Comparison of ENCODE assay signal across 11 mouse cellular contexts in genomic region chr6:29650170-29650549, GRCm38 (mm10). TPM values are rescaled to one million over a fixed set of nuclear protein-coding genes. Genes with fewer than 3 reads are reported as not detected.
A peak's percentile ranks its signal among the peaks of the same experiment; 100 is the strongest.
DNase-seq lines count a peak whose midpoint lies in the region; ATAC-seq and TF ChIP-seq lines count a peak whose summit lies in the region.
"Had no signal": no experiment of that assay in that cellular context is flagged by ENCODE, and none has a peak within 500 bp of the region (broad histone marks: within the 10 kb centered on the region; RNA-seq: fewer than 3 reads in every experiment).

No protein-coding gene starts in this region.

- no peaks in the 10 kb centered on the region for H3K27me3 ChIP-seq in MEL (ENCODE audit: control insufficient read depth in 1 of 2, insufficient read depth in 2 of 2, low read length in 2 of 2)

- no peak for TF ChIP-seq POLR2A in MEL (IDR thresholded peaks at IDR 0.05; ENCODE audit: control insufficient read depth in 1 of 2, insufficient read depth in 1 of 2, low read depth in 1 of 2, low read length in 2 of 2, poor library complexity in 1 of 2)
- no peak for TF ChIP-seq POLR2A in olfactory bulb, adult 2 months (IDR thresholded peaks at IDR 0.05; ENCODE audit: insufficient read depth, low read depth, low read length)

- no peaks in the 10 kb centered on the region for H3K79me2 ChIP-seq in MEL (ENCODE audit: control insufficient read depth, insufficient read depth, low read length, poor library complexity)

- H3K9me3 ChIP-seq in MEL (replicated peaks; ENCODE audit: insufficient read depth, low read length) = no peaks in the 10 kb centered on the region
- H3K9me3 ChIP-seq: embryonic facial prominence, embryonic 10.5 days; forebrain, embryonic 10.5 days had no signal

- no peak overlapping the region for H3K27ac ChIP-seq in MEL (ENCODE audit: control insufficient read depth, low read depth, low read length)
- no peak overlapping the region for H3K27ac ChIP-seq in olfactory bulb, adult 2 months (ENCODE audit: insufficient read depth, low read depth, low read length)
- H3K27ac ChIP-seq: forebrain, embryonic 10.5 days; hindbrain, embryonic 14.5 days; left cerebral cortex, adult 2 months had no signal

- peak overlapping the region; percentile 46 to 50 for H3K4me3 ChIP-seq in MEL (ENCODE audit: control insufficient read depth in 1 of 2, insufficient read depth in 1 of 2, low read depth in 2 of 2, low read length in 2 of 2)
- no peak overlapping the region for H3K4me3 ChIP-seq in olfactory bulb, adult 2 months (ENCODE audit: insufficient read depth, low read depth, low read length)
- H3K4me3 ChIP-seq: embryonic facial prominence, embryonic 10.5 days; forebrain, embryonic 10.5 days; left cerebral cortex, adult 2 months had no signal

- H3K4me1 ChIP-seq in MEL (ENCODE audit: control insufficient read depth in 1 of 2, insufficient read depth in 2 of 2, low read length in 2 of 2) = peaks cover 3 to 9% of the 10 kb centered on the region in 2 experiments; a peak in 3 of 4 replicates
- H3K4me1 ChIP-seq in olfactory bulb, adult 2 months (ENCODE audit: control insufficient read depth, insufficient read depth, low read length) = no peaks in the 10 kb centered on the region

- peak; percentile 34 to 64; a peak in 3 of 4 replicates for TF ChIP-seq EP300 in MEL (IDR thresholded peaks at IDR 0.05; ENCODE audit: low read depth in 1 of 2, low read length in 2 of 2)

- 65% methylated on average over 10 of the region's 10 CpGs for WGBS in olfactory bulb, adult 2 months

- TF ChIP-seq CTCF in MEL (IDR thresholded peaks at IDR 0.05 in 2 of 3, conservative IDR thresholded peaks at IDR 0.05 in 1 of 3; ENCODE audit: control insufficient read depth in 1 of 3, insufficient read depth in 1 of 3, low read depth in 2 of 3, low read length in 3 of 3, poor library complexity in 1 of 3, severe bottlenecking in 1 of 3) = no peak
- TF ChIP-seq CTCF in olfactory bulb, adult 2 months (IDR thresholded peaks at IDR 0.05; ENCODE audit: insufficient read depth, low read depth, low read length) = 0 out of 2 replicates have a peak, but pooled peaks have one; percentile 1

- no peak for TF ChIP-seq RAD21 in MEL (IDR thresholded peaks at IDR 0.05; ENCODE audit: low read depth, low read length)

- peaks cover 0 to 3% of the 10 kb centered on the region in 2 experiments; a peak in 1 of 4 replicates for H3K36me3 ChIP-seq in MEL (ENCODE audit: control insufficient read depth in 1 of 2, insufficient read depth in 2 of 2, low read length in 2 of 2)
- H3K36me3 ChIP-seq: embryonic facial prominence, embryonic 10.5 days; forebrain, embryonic 10.5 days had no signal

- H3K9ac ChIP-seq in MEL (ENCODE audit: control insufficient read depth, low read depth, low read length, poor library complexity, severe bottlenecking) = peak overlapping the region; percentile 30
- H3K9ac ChIP-seq: hindbrain, embryonic 14.5 days had no signal

- DNase-seq in kidney, postnatal 10 days = peak; percentile 14
- DNase-seq in kidney, adult 9 months = no peak
- peak; percentile 84 for DNase-seq in MEL (ENCODE audit: low read depth, low spot score)
- no peak for DNase-seq in spleen, postnatal 4 days (ENCODE audit: low spot score in 2 of 2)
- DNase-seq in heart, adult 9 months (ENCODE audit: low spot score in 2 of 2) = no peak

- peak; percentile 60 for ATAC-seq in common myeloid progenitor, adult 5-6 weeks (replicated peaks; ENCODE audit: low read depth, poor library complexity, severe bottlenecking)

TF ChIP-seq in MEL, 35 proteins besides CTCF, POLR2A, EP300 and RAD21:
- 0 out of 2 replicates have a peak, but pooled peaks have one; percentile 33 for TF ChIP-seq MXI1 (IDR thresholded peaks at IDR 0.05; ENCODE audit: low read depth, low read length)
- 0 out of 2 replicates have a peak, but pooled peaks have one; percentile 25 for TF ChIP-seq SMC3 (IDR thresholded peaks at IDR 0.05; ENCODE audit: low read depth, low read length)
- peak; percentile 95 for TF ChIP-seq MAX (IDR thresholded peaks at IDR 0.05; ENCODE audit: low read length)
- no peak for TF ChIP-seq SIN3A (IDR thresholded peaks at IDR 0.05; ENCODE audit: low read length)
- TF ChIP-seq MYC (IDR thresholded peaks at IDR 0.05; ENCODE audit: low read depth, low read length) = peak; percentile 80
- peak; percentile 16; the same call in 1 of the 2 replicates for TF ChIP-seq BHLHE40 (IDR thresholded peaks at IDR 0.05; ENCODE audit: borderline replicate concordance, low read depth, low read length)
- 0 out of 2 replicates have a peak, but pooled peaks have one; percentile 4 for TF ChIP-seq ZC3H11A (IDR thresholded peaks at IDR 0.05; ENCODE audit: low read depth, low read length)
- TF ChIP-seq ETS1 (IDR thresholded peaks at IDR 0.05; ENCODE audit: low read depth, low read length) = peak; percentile 44
- no peak for TF ChIP-seq CHD2 (IDR thresholded peaks at IDR 0.05; ENCODE audit: low read length)
- TF ChIP-seq ELF1 (IDR thresholded peaks at IDR 0.05; ENCODE audit: low read depth, low read length) = peak; percentile 27; the same call in 1 of the 2 replicates
- no peak for TF ChIP-seq JUND (IDR thresholded peaks at IDR 0.05; ENCODE audit: low read depth, low read length)
- no peak for TF ChIP-seq NRF1 (IDR thresholded peaks at IDR 0.05; ENCODE audit: insufficient read depth, low read depth, low read length, poor library complexity, severe bottlenecking)

RNA-seq across cellular contexts. Expression of gene Tnpo3, which starts 40.5 kb away (rescaled TPM):
- 64.9 and 71.5 TPM in 2 replicates for total RNA-seq in MEL (2012; rRNA removed)
- polyA plus RNA-seq in MEL (2012; ENCODE audit: insufficient read depth in 1 of 2, insufficient read length in 2 of 2, low read depth in 1 of 2, low replicate concordance in 2 of 2, missing spikeins in 1 of 2) = 100 to 1,000 TPM; 139 to 148 TPM
- total RNA-seq in common myeloid progenitor, adult 5-6 weeks (2017) = 64.1 and 96.2 TPM in 2 replicates
- 290 TPM in 1 of 2 replicates, not detected in the other for polyA plus RNA-seq in olfactory bulb, adult 2 months (2012; ENCODE audit: insufficient read depth, insufficient read length, low replicate concordance, missing spikeins)

RNA-seq across cellular contexts. Expression of gene Tspan33, which starts 43.9 kb away (rescaled TPM):
- total RNA-seq in MEL (2012; rRNA removed) = 20.6 and 41.7 TPM in 2 replicates
- polyA plus RNA-seq in MEL (2012; ENCODE audit: insufficient read depth in 1 of 2, insufficient read length in 2 of 2, low read depth in 1 of 2, low replicate concordance in 2 of 2, missing spikeins in 1 of 2) = 10 to 100 TPM in 1 of 2 experiments, not detected in 1; 64.5 TPM
- total RNA-seq in common myeloid progenitor, adult 5-6 weeks (2017) = 17.7 and 22.1 TPM in 2 replicates
- polyA plus RNA-seq in olfactory bulb, adult 2 months (2012; ENCODE audit: insufficient read depth, insufficient read length, low replicate concordance, missing spikeins) = not detected in 2 replicates

Comparison
In these comparisons a context has a peak if more than half of its experiments do, and no peak if none do; other contexts are left out.
1. DNase-seq: peak in kidney, postnatal 10 days (single experiment) and MEL (single experiment); none in kidney, adult 9 months (single experiment), spleen, postnatal 4 days (0 of 2) and heart, adult 9 months (0 of 2).